Mouse (Mus musculus) neural tube, embryonic 14.5 days (tissue): ENCODE measurements around the gene Epha4. TPM values are rescaled to one million over a fixed set of nuclear protein-coding genes. Genes with fewer than 3 reads are reported as not detected.

Experiments used
- ATAC-seq: fragments of 200-750 bp; cut with Nextera tagmentation; 2 replicates; pipeline ENCODE4 v1.8.0; 2017; ENCODE audit warnings: low read depth, mild to moderate bottlenecking, moderate TSS enrichment, moderate library complexity
- H3K27ac ChIP-seq: fragments of 300-500 bp; sonication (generic); 2 replicates; pipeline ENCODE4 v1.5.1; 2014; ENCODE audit warnings: low read depth, mild to moderate bottlenecking, control low read depth, low read length, moderate library complexity, mixed read lengths
- H3K27me3 ChIP-seq: fragments of 300-500 bp; sonication (generic); 2 replicates; pipeline ENCODE4 v1.6.1; 2014; ENCODE audit warnings: low read length; ENCODE audit not compliant: control insufficient read depth, insufficient read depth
- H3K36me3 ChIP-seq: fragments of 300-500 bp; sonication (generic); 2 replicates; pipeline ENCODE4 v1.6.1; 2014; ENCODE audit warnings: low read length, mixed read lengths; ENCODE audit not compliant: control insufficient read depth, insufficient read depth
- H3K4me1 ChIP-seq: fragments of 300-500 bp; sonication (generic); 2 replicates; pipeline ENCODE4 v1.6.1; 2014; ENCODE audit warnings: low read length; ENCODE audit not compliant: control insufficient read depth, insufficient read depth
- H3K4me2 ChIP-seq: fragments of 300-500 bp; sonication (generic); 2 replicates; pipeline ENCODE4 v1.6.1; 2014; ENCODE audit warnings: mild to moderate bottlenecking, low read depth, low read length, control low read depth
- H3K4me3 ChIP-seq: fragments of 300-500 bp; sonication (generic); 2 replicates; pipeline ENCODE4 v1.5.1; 2014; ENCODE audit warnings: low read depth, low read length, control low read depth, mixed read lengths
- H3K9ac ChIP-seq: fragments of 300-500 bp; sonication (generic); replicated peaks from 2 replicates; pipeline ENCODE4 v1.6.1; 2014; ENCODE audit warnings: low read depth, mild to moderate bottlenecking, control low read depth, low read length, mixed read lengths
- H3K9me3 ChIP-seq: fragments of 300-500 bp; sonication (generic); 2 replicates; pipeline ENCODE4 v1.6.1; 2016; ENCODE audit warnings: low read length; ENCODE audit not compliant: control insufficient read depth
- WGBS: fragments of 180-500 bp; shearing (Covaris S2); extraction: QIAGEN DNeasy Blood & Tissue Kit; methylation state at CpG from one replicate; pipeline ENCODE4 v1.1.7; 2014; 5-methylcytosine and 5-hydroxymethylcytosine counted together
- polyA plus RNA-seq: library from polyadenylated mRNA; unstranded; fragments of >200 nt; fragmentation: Nextera tagmentation; extraction: Ambion mirVana; gene quantifications from 2 replicates; pipeline ENCODE4 v1.2.1, GENCODE M21; 2014

The Epha4 gene
- polyA plus RNA-seq, 1 experiment from 2014 or later = 41.8 TPM

DNA sequence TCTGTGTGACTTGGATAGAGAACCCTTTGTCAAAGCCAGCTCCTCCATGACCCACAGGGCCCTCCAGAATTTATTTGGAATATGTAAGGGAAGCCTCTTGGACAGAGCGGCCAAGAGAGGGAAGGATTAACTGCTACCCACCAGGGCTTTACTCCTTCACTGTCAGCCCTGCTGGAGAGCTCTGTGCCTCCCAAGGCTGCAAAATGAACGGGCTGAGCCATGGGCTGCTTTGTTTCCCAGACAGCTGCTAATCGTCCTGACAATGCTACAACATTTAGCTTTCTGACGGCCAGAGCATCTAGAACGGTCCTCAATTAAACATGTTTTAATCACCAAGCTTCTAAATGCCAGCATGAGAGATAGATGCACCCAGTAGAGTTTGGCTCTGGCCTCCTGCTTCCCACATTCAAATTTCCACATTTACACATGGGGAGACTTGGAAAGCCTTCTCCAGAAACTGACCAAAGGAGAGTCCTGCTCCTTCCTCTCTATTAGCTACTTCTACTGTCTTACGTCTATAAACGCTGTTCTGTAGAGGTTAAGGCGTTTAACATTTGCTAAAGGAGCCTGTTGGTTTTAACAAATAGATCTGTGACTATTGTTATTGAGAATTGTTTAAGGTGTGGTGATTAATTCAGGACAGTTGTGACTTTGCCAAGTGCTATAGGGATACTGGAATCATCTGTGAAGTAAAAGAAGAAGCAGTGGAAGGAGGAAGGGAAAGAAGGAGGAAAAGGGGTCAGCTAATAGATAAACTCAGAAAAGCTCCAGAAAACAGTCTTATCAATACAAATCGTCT, 101.8 kb downstream of the Epha4 start:
- 39% methylated on average over 9 of the region's 9 CpGs for WGBS
- no peaks in the 10 kb centered on the region for H3K27me3 ChIP-seq
- no peaks in the 10 kb centered on the region for H3K36me3 ChIP-seq
- no peak overlapping the region for H3K9ac ChIP-seq
- H3K4me3 ChIP-seq = no peak overlapping the region
- H3K27ac ChIP-seq = no peak overlapping the region
- H3K4me2 ChIP-seq = no peak overlapping the region
- H3K4me1 ChIP-seq = peaks cover 8% of the 10 kb centered on the region; the same call in 1 of the 2 replicates
- no peaks in the 10 kb centered on the region for H3K9me3 ChIP-seq
- no peak for ATAC-seq

DNA sequence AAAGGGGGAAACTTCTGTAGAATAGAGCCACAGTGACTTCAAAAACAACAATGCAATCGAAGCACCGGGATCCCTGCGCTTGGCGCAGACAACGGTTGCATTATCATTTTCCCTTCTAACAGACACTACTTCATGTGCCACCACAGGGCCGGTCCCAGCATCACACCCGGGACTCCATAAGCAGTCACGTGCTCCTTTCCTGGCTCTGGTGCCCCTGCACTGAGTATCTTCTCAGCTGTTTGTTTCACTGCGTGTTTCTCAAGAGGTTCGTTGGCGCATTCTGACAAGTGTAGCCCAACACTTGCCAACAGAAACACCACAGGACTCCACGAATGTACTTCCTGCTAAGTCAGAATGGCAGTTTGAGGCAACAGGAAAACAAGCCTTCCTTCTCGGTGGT, 102.6 kb downstream of the Epha4 start:
- Histone ChIP-seq H3K4me2 (no peak overlapping the region), H3K27me3 (no peaks in the 10 kb centered on the region), H3K4me1 (peaks cover 15% of the 10 kb centered on the region), H3K4me3 (no peak overlapping the region), H3K9ac (no peak overlapping the region), H3K36me3 (no peaks in the 10 kb centered on the region), H3K9me3 (no peaks in the 10 kb centered on the region), H3K27ac (no peak overlapping the region)
- 88% methylated on average over 13 of the region's 13 CpGs for WGBS
- ATAC-seq = no peak

DNA sequence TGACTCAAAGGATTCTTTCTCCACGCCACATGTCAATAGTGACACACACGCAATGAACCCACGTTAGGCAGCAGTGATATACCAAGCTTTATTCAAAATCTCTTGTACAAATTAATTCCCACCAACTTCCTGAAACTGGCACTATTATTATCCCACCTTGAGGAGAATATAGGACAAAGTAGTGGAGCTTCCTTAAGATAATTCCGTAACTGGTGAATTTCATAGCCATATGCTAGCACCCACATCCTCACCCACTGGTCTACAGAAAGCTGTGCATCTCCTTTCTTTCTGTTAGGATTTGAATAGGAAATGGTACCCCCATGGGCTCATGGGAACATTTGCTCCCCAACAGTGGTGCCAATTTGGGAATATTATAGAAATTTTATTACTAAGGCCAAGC, 103.7 kb downstream of the Epha4 start:
- no peak overlapping the region for H3K27ac ChIP-seq
- no peak overlapping the region for H3K4me3 ChIP-seq
- no peak for ATAC-seq
- no peak overlapping the region for H3K4me2 ChIP-seq
- peaks cover 13% of the 10 kb centered on the region for H3K4me1 ChIP-seq
- no peaks in the 10 kb centered on the region for H3K36me3 ChIP-seq
- H3K9ac ChIP-seq = no peak overlapping the region
- no peaks in the 10 kb centered on the region for H3K27me3 ChIP-seq
- H3K9me3 ChIP-seq = no peaks in the 10 kb centered on the region
- 92% methylated on average over 4 of the region's 4 CpGs for WGBS

DNA sequence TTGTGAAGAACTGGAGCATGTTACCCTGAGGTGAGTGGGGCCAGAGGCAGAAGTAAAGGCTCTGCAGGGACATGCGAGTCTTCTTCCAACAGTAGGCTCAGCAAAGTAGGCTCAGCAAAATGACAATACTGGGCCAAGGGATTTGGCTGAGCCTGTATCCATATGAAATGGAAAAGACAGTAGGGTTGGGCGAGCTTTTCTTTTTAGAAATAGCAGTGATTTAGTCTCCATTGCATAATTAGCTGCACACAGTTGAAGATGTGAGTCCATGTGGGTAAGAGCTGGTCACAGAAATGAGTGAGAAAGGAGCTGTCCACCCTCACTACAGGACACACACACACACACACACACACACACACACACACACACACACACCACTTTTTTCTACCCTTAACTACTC, 104.2 kb downstream of the Epha4 start:
- 71% methylated on average over 2 of the region's 2 CpGs for WGBS
- no peak for ATAC-seq
- Histone ChIP-seq H3K4me1 (peaks cover 12% of the 10 kb centered on the region), H3K27ac (no peak overlapping the region), H3K27me3 (no peaks in the 10 kb centered on the region), H3K36me3 (no peaks in the 10 kb centered on the region), H3K4me3 (no peak overlapping the region), H3K9me3 (no peaks in the 10 kb centered on the region), H3K4me2 (no peak overlapping the region), H3K9ac (no peak overlapping the region)

DNA sequence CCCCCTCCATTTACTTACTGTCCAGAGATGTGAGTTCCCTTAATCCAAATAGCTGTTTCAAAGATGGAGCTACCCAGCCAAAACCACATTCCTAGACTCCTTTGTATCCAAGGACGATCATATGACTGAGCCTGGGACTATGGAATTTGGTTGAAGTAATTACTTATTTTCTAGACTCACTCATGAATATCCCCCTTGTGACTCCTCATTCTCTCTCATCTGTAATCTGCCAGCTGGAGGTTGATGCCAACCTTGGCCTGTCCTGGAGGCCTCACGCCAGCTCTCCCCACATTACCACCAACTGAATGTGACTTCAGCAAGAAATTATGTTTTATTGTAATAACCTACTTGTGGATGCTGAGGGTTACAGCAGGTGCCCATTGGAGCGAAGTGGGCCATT, 104.7 kb downstream of the Epha4 start:
- no peak overlapping the region for H3K27ac ChIP-seq
- no peak overlapping the region for H3K9ac ChIP-seq
- 48% methylated on average over 3 of the region's 3 CpGs for WGBS
- H3K27me3 ChIP-seq = no peaks in the 10 kb centered on the region
- H3K4me2 ChIP-seq = no peak overlapping the region
- no peak overlapping the region for H3K4me3 ChIP-seq
- no peaks in the 10 kb centered on the region for H3K36me3 ChIP-seq
- no peak for ATAC-seq
- peaks cover 12% of the 10 kb centered on the region for H3K4me1 ChIP-seq
- H3K9me3 ChIP-seq = no peaks in the 10 kb centered on the region

DNA sequence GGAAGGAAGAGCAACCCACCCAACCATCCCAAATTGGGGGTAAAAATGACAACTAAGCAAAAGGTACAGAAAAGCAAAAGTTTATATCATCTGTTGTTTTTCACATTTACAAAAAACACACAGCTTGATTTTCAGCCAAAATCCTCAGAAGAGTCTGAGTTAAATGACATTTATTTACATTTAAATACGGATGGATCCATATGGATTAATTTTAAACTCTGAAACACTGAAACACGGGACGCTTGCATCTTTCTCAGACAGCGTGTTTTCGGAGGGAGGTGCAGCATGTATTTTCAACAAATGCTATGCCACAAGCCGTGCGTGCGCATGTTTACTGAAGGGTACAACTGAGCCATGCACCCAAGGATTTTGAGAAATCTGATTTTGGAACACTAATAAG, 105.4 kb downstream of the Epha4 start:
- Histone ChIP-seq H3K36me3 (no peaks in the 10 kb centered on the region), H3K4me1 (peaks cover 16% of the 10 kb centered on the region), H3K9me3 (no peaks in the 10 kb centered on the region), H3K4me2 (no peak overlapping the region), H3K27me3 (no peaks in the 10 kb centered on the region), H3K27ac (no peak overlapping the region), H3K4me3 (no peak overlapping the region), H3K9ac (no peak overlapping the region)
- WGBS = 91% methylated on average over 8 of the region's 8 CpGs
- ATAC-seq = no peak

DNA sequence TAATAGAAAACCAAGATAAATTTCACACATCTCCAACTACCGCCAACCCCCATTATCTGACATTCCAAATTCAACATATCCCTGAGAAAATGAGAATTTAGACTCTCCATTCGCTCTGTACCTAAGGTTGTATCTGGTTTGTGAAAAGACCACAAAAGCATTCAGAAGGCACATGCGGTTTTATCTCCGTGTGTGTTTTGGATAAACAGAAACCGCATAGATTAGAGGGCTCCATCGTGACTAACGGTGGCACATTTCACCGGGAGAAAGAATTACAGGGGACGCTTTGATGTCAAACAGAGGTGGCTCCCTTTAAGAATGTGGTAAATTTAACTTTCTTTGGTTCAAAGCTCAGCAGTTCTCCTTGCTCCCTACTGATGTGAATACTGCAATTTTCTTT, 107.5 kb downstream of the Epha4 start:
- Histone ChIP-seq H3K4me2 (no peak overlapping the region), H3K4me3 (no peak overlapping the region), H3K36me3 (no peaks in the 10 kb centered on the region), H3K27me3 (no peaks in the 10 kb centered on the region), H3K27ac (no peak overlapping the region), H3K9me3 (no peaks in the 10 kb centered on the region), H3K4me1 (peaks cover 18% of the 10 kb centered on the region), H3K9ac (no peak overlapping the region)
- no peak for ATAC-seq
- 15% methylated on average over 9 of the region's 9 CpGs for whole genome bisulfite sequencing

DNA sequence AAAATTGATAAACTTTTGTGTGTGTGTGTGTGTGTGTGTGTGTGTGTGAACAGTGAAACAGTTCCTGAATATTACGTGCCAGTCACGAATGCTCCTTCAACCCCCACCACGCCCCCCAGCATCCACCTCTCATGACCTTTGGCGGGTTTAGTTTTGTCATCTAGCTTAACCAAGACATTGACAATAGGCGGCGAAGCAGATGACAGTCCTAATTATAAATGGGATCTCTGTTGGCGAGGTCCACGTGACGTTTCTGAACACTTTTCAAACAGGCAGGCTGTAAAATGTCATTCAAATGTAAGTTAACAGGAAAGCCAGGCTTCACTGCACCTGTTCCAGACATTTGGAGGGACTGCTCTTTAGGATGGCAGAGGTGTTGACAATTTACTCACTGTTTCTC, 108.3 kb downstream of the Epha4 start:
- no peak for ATAC-seq
- Histone ChIP-seq H3K9ac (no peak overlapping the region), H3K4me3 (no peak overlapping the region), H3K27me3 (no peaks in the 10 kb centered on the region), H3K9me3 (no peaks in the 10 kb centered on the region), H3K4me1 (peaks cover 20% of the 10 kb centered on the region), H3K4me2 (no peak overlapping the region), H3K27ac (no peak overlapping the region), H3K36me3 (no peaks in the 10 kb centered on the region)
- WGBS = 30% methylated on average over 9 of the region's 9 CpGs

DNA sequence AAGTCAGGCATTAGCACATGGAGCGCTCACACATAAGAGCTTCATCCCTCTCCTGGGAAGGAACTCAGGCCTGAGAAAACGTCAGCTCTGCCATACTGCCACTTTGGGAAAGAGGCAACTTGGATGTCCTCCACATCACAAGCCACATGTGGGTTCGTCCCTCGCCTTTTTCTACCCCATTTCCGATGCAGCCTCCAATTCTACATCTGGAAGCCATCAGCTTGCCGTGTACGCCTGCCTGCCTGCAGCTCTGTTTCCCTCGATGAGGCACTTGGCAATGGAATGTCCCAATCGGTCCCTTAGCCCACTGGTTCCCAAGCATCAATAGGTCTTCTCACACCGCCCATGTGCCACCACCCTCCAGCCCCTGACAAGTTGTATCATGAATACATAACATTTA, 110.4 kb downstream of the Epha4 start:
- no peak overlapping the region for H3K4me3 ChIP-seq
- H3K4me2 ChIP-seq = no peak overlapping the region
- no peak for ATAC-seq
- H3K9me3 ChIP-seq = no peaks in the 10 kb centered on the region
- peaks cover 20% of the 10 kb centered on the region for H3K4me1 ChIP-seq
- H3K36me3 ChIP-seq = no peaks in the 10 kb centered on the region
- no peak overlapping the region for H3K27ac ChIP-seq
- H3K27me3 ChIP-seq = no peaks in the 10 kb centered on the region
- no peak overlapping the region for H3K9ac ChIP-seq
- WGBS = 64% methylated on average over 10 of the region's 10 CpGs
